Mouse (Mus musculus): ENCODE data around the gene Enkur.
"Not testable (repeated sequence)": the region's sequence is repeated elsewhere in the genome, so short reads cannot be mapped to it uniquely, and the experiment has no call there.

Gene Enkur

DNA sequence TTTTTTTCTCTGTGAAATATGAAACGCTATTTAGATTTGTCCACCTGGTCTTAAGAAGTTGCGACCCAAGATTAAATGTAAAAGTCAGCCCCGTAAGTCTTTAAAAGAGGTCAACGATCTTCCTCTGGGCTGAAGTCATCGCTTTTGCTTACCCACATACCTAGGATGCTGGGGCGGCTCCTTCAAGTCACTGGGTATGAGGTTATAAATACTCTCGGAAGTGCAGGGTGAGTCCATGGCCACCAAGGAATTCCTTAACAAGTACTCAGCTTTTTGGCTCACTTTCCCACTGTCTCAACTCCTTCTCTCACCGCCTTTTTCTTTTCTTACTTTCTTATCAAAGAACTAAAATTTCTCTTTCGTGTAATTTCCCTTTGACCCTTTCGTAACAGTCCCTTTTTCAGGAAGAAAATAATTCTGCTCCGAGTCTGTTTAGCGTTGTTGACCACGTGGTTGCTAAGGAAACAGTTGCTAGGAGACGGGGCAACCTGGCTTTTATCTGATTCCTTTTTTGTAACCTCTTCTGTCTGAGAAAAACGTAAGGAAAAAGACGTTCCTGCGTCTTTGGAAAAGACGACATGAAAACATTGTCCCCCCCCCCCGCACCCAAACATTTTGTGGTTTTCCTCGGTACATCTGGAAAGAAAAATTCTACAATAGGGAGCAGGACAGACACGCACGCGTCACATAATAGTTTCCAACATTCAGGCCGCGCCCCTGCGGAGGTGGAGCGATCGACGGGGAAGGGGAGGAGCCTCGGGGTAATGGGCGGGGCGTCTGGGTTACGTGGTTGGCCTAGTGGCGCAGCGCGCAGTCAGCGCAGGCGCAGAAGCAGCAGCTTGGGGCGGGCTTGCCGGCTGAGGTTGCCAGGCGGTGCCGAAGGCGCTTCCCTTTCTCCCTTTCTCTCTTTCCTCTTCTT is at the start of gene Enkur, which contains the start of gene Thnsl1:
Gene Enkur, minus strand, starts transcription at position 454 of the 919 bp plus-strand sequence.
Gene Thnsl1, plus strand, starts transcription at position 813 of the 919 bp plus-strand sequence.
- ATAC-seq (ENCODE audit: low TSS enrichment), result peak; percentile 98

DNA sequence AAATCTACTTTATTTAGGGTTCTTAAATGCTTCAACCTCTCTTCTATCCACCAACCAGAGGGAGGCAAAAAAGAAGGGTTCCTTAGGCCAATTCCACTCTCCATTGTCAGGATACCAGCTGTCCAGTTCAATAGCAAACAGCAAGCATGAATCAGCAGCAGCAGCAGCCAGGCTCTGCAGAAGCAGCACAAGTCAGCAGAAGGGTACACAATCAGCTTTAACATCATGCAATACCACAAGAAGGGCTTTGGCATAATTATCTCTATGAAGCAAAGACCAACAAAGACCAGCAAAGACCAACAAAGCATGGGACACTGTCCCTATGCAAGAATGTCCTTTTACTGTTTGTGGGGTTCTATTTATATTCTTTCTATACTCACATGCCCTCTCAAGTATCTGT is 49.1 kb upstream of the Enkur start:
- ATAC-seq (ENCODE audit: low TSS enrichment), result no peak

DNA sequence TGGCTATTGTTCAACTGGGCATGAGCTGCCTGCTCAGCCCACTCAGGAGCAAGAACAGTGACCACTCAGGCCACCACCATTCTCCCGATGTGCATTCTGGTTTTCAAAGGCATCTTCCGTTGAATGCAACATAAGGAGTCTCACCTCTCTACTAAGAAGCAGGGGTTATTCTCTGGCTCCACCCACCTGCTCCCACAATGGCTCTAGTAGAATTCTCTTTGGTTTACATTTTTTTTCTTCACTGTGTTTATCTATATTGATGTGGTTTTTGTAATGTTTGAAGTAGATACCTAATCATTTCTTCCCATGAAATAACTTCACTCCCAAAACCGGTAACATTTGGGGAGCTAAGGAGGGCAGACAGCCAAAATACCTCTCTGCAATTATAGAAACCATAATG is 48.5 kb upstream of the Enkur start:
- ATAC-seq (ENCODE audit: low TSS enrichment), result no peak

DNA sequence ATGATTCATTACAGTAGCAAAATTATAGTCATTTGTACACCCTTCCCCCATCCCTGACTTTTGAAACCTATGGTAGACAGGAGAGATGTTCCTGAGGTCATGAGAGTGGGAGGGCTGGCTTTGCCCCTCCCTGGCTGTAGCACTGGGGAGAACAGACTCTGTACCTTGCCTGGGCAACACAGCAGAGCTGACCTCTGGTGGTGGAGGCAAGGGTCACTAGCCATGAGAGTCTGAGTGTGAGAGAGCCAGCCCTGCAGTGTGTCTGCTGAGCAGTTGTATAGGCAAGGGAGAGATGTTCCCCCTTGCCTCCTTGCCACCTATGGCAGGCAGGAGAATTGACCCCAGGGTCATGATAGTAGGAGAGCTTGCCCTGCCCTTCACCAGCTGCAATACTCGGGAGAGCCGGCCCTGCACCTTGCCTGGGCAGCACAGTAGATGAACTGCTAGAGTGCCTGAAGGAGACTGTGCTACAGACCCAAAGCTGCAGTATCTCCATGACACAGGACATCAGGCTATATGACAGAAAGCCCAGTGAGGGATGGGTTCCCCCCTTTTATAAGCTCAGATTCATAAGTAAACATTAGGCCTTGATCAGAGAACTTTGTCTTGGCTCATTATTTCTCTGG is 40.4 kb upstream of the Enkur start:
- ATAC-seq (ENCODE audit: low TSS enrichment), result no peak

DNA sequence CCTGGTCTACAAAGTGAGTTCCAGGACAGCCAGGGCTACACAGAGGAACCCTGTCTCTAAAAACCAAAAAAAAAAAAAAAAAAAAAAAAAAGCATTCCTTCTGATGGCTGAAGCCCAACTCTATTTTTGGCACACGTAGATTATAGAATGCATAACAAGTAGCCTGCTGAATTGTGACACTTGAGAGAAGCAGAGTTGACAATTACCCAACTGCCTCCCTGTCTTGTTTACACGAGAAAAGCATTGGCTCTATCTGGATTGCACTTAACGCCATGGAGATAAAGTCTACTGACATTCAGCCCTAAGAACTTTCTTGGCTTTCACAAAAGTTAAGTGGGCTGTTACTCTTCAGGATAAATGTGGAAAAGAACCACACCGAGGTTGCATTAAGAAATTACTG is 39.8 kb upstream of the Enkur start:
- ATAC-seq (ENCODE audit: low TSS enrichment), result no peak

DNA sequence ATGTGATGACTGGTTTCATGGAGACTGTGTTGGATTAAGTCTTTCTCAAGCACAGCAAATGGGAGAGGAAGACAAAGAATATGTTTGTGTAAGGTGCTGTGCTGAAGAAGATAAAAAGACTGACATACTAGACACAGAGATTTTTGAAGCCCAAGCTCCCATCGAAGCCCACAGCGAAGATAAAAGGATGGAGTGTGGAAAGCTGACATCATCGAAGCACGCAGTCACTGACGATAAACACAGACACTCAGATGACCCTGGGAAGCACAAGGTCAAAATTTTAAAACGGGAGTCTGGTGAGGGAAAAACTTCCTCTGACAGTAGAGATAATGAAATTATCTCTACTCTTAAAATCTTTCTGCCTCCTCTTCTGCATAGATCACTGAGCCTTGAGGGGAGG is 38.9 kb upstream of the Enkur start:
- not testable (repeated sequence) for ATAC-seq (ENCODE audit: low TSS enrichment)

DNA sequence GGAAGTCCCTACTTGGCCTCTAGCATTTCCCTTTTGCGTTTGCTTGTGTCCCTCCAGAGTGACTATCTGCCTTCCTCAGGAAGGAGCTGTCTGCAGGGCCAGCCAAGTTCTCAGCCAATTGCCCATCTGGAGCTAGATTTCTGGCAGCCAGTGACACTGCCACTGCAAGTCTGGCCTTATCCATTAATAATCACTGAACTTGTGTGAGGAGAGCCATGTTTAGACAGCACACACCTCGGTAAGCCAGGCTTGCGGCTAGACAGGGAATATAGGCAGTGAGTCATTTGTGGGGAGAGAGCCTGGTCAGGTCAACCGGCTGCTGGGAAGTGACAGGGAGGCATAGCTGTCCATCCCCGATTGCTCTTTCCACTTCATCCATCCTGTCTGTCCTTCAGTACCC is 31.7 kb upstream of the Enkur start:
- no peak for ATAC-seq (ENCODE audit: low TSS enrichment)

DNA sequence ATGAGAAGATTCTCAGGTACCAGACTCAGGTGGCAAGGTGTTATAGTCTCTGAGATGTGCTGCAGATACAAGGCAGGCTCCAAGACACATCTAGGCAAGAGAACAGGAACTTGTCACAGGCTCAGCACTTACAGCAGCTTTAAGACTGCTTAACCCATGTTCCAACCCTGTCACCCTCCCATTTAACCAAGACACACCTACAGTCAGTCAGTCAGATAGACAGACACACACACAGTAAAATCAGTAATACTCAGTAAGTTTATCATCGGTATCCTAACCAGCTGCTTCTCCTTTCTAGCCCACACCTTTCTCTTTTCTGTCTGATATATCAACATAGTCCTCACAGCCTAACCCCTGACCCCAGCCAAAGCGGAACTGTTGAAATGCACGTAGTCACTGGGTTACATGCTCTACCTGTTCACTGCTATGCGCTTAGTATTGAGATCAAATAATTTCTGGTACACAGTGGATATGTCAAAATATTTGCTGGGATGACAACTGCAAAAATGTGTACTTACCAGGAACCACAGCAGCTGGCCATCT is 30.8 kb upstream of the Enkur start:
- ATAC-seq (ENCODE audit: low TSS enrichment), result no peak

DNA sequence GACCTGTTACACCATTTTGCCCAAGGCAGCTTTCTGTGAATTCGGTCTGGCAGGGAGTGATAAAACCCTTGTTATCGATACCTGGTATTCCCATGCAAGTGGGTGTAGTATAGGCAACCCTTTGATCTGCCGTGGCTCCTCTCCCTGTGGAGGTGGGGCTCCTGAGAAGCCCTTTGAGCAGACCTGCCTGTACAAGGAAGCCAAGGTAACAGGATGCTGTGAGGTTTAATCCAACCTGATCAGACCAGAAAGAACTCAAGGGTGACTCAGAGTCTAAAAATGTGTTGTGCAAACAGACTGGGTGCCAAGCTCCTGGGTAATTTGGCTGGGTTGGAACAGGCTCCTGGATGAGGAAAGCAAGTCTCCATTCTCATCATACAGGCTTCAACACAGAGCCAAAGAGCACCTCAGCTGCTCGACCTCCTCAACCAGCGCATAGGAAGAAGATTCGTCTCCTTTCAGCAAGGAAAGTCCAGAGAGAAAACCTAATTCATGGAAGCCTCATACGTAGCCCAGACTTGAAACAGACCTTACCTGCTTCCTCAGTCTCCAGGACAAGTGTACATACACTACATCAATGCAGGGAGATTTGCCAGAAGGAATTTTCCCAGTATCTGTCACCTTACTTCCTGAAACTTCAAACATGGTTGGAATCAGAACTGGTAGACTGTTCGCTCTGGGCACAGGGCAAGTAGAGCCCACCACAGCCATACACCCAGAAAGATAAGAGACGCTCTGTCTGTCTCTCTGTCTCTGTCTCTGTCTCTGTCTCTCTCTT is 29.9 kb upstream of the Enkur start:
- peak; percentile 51 for ATAC-seq (ENCODE audit: low TSS enrichment)

DNA sequence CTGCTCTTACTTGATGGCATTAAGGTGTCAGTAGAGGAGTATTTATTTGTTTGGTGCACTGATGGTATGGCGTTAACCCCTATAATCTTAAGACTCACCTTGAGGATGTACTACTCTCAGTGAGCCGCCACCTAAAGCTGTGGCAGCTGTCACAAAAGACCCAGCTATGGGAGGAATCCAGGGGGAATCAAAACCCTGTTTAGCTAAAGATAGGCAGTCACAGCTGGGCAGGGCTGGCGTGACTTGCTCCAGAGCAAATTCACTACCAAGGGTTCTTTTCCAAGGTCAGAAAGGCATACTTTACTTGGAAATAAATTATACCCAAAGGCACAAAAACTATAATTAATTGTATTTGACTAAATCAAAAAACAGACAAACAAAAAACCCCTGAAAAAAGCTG is 26.0 kb upstream of the Enkur start:
- ATAC-seq (ENCODE audit: low TSS enrichment), result no peak

DNA sequence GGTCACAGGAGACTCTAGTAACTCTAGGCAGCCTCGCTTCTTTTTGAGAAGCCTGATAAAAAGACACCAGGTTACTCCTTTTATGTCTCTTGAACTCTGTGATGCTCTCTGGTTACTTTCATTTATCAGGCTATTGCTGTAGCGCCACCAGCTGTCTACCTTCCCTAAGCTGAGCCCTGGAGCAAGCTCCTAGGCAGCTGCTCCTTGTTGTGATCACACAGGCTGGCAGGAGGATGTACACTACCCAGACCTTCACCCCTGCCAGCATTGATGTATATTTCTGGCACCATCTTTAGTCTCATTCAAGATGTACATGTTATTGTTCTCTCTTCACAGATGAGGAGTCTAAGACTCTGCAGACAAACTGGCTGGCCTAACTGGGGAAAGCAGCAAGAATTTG is 25.1 kb upstream of the Enkur start:
- no peak for ATAC-seq (ENCODE audit: low TSS enrichment)

DNA sequence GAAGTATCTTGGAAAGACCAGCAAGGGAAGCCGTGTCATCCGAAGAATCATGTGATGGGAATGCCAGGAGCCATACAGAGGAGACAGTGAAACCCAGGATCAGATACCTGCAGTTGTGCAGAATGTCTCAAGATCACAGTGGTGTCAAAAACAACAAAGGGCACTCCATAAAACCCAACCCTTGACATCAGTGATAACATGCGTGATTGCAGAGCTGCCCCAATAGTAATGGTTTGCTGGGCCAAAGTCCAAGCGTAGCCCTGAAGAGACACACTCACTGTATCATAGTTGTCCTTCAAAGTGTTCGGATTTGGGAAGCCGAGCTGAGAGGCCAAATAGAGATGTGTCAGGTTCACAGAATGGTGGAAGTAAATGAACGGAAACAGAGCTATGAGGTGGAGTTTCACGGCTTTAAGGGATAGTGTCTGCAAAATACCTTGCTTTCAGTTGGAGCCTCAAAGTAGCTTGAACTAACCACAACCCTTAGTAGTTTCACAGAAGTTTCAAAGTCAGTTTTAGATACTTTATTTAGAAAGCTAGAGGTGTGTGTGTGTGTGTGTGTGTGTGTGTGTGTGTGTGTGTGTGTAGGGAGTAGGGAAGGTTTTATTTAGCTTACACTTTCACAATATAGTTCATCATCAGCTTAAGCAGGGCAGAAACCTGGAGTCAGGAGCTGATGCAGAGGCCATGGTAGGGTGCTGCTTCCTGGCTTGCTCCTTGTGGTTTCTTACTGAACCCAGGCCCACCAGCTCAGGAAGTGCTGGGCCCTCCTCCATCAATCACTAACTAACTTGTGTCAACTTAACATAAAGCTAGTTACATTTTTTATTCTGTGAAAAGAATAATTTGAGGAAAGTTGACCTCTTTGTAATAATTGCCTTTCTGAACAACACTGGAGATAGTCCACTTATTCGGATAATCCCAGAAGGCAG is 17.6 kb upstream of the Enkur start:
- ATAC-seq (ENCODE audit: low TSS enrichment), result no peak

DNA sequence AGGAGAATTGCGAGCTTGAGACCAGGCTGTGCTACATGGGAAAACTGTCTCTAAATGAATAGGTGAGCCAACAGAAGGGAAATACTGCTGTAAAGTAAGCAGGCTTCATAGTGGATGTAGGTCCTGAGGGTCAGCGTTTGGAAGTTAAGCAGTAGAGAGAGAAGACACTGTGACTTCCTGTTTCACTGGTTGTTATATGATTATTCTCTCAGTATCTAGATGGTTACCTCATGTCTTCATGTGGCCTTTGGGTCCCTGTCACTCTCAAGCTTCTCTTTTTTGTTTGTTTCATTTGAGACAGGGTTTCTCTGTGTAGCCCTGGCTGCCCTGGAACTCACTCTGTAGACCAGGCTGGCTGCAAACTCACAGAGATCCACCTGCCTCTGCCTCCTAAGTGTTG is 10.1 kb upstream of the Enkur start:
- no peak for ATAC-seq (ENCODE audit: low TSS enrichment)

DNA sequence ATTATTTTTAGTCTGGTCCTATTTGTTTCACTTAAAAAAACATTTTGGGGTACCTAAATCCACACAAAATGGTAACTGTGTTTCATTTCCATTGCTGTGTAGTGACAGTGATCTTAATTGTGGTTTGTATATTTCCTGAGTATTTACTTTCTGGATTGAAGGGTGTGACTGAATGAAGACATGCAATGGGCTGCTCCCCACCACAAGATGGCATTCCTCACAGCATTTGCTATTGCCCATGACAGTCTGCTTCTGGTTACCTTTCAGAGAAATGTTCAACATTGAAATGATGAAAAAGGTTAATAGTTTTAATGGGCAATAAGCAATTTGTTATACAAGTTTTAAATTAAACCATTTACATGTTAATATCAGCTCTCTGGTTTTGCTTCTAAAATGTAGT is 9.2 kb upstream of the Enkur start:
- peak; percentile 69; the same call in 1 of the 2 replicates for ATAC-seq (ENCODE audit: low TSS enrichment)

DNA sequence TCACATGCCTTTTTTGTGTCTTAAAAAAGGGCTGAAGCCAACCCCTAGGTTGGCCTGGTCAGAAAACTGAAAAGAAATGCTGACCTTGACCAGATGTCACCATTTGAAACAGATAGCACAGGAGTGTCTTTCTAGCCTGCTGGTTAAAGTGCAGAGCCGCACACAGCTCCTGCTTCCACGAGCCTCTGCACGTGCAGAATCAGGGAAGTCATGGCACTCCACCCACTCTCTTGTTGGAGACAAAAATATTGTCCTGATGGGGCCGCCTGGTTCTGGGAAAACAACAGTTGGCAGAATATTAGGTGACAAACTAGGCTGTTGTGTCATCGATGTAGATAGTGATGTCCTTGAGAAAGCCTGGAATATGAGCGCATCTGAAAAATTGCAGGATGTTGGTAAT is 6.2 kb upstream of the Enkur start:
- ATAC-seq (ENCODE audit: low TSS enrichment), result no peak

DNA sequence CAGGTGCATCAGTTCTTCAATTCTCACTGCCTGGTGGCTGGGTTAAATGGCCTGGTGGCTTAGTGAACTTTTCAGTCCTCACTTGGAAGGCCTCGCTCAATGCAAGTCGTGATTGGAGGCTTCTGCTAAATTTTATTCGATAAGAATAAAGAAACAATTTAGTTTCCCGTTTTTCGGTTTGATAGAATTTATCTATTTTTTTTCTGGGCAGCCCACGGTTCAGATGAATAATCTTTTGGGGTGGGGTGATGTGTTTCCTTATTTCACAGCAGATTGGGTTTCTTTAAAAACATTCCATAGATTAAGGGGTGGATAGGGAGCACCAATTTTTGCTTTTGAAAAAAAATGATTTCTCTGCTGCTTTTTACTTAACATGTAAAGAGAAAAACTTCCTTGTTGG is 1.1 kb upstream of the Enkur start:
- no peak for ATAC-seq (ENCODE audit: low TSS enrichment)

DNA sequence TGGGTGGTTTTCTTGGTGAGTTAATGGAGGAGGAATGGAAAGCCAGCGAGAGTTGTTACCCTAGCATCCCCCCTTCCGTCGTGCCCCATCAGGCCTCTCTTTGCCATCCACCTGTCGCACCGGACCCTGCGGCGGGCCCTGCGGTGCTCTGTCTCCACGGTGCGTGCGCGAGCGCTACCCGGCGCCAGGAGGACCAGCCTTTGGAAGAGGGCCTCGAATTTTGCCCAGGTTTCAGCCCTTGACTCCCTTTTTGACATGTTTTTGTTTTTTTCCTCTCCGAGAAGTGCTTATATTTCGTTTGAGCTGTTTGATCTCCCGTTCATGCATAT is 630 bp upstream of the Enkur start:
- ATAC-seq (ENCODE audit: low TSS enrichment), result peak; percentile 84

DNA sequence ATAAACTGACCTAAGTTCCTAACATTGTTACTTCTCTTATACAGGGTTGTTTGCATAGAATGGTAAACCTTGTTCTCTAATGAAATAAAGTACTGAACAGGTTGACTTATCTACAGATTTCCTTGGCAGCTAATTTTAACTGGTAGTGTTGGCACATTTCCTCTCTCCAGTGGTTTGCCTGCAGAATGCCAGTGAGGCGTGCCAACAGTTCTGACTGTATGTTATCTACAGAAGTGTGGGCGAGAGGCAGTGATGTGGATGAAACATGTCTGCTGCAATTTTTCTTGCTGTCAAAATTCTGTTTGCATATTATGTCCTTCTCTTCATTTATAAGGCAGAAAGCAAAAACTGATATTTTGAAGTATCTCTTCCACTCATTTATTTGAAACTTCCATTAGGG is 2.4 kb downstream of the Enkur start:
- no peak for ATAC-seq (ENCODE audit: low TSS enrichment)

DNA sequence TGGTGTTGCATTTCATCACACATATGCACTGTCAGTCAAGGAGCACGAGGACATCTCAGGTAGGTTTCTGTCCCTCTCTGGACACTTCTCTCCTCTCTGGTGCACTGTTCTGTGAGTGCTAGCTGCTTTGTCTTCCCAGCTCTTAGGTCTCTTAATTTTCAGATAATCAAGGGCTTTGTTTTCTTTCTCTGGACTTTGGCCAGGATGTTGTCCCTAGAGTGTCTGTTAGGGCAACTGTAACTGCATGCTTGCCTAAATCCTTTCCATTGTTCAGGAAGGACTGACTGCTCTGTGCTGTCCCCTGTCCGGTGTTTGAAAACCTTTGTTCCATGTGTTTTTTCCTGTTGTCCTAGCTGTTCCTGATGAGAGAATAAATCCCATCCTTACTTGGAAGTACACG is 6.1 kb downstream of the Enkur start:
- no peak for ATAC-seq (ENCODE audit: low TSS enrichment)

DNA sequence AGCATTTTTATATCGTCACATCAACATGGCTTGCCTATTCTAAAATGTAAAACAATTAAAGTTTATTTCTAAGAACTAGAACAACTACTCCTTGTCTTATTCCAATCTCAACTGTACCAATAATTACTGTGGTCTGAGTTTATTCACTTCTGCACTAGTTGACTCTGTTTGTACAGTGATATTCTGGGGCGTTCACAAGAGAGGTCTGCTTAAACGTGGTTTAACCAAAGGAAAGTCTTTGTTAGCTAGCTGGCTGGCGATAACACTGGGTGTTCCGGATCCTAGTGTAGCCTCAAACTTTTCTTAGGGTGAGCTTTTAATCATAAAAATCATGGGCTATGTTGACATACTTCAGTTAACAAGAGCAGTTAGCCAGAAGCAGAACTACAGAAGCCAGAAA is 9.9 kb downstream of the Enkur start:
- no peak for ATAC-seq (ENCODE audit: low TSS enrichment)

DNA sequence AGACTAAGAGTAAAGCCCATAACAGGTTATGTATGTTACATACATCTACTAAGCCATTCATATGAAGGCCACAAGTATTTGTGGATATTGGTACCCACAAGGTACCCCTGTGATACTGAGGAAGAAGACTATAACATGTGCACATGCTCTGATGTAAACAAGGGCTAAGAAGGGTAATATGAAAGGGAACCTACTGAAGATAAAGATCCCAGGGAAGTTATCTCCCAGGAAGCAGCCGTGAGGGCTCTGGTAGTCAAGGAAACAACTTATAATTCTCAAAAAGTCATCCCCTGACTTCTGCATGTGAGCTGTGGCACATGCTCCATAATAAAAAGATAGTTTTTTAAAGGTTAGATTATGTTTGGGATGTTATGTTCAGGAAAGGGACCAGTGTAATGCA is 13.9 kb downstream of the Enkur start:
- no peak for ATAC-seq (ENCODE audit: low TSS enrichment)

Measured in frontal cortex, adult (tissue).